Mouse (Mus musculus) right cerebral cortex, postnatal 10 days (tissue): Measurements from ENCODE around the gene Gm10382.
"Not testable (repeated sequence)": the region's sequence is repeated elsewhere in the genome, so short reads cannot be mapped to it uniquely, and the experiment has no call there.

Experiments used
- DNase-seq, 2 experiments: peaks; one replicate each; pipeline ENCODE4 v3.0.0; 2021; ENCODE audit warnings: low spot score in 2 of 2

Gm10382 gene

GRCm38 (mm10) chr5:125370950-125371693 lies 18.0 kb upstream of the Gm10382 start:
- no peak for DNase-seq

GRCm38 (mm10) chr5:125372027-125372426 lies 17.1 kb upstream of the Gm10382 start:
- DNase-seq, result no peak

- DNase-seq, result no peak
Measured at GRCm38 (mm10) chr5:125375871-125376270, 13.3 kb upstream of the Gm10382 start.

GRCm38 (mm10) chr5:125377214-125377613 lies 11.9 kb upstream of the Gm10382 start:
- no peak for DNase-seq

GRCm38 (mm10) chr5:125378919-125379318 lies 10.2 kb upstream of the Gm10382 start:
- no peak for DNase-seq

GRCm38 (mm10) chr5:125381954-125382672 lies 7.0 kb upstream of the Gm10382 start:
- no peak for DNase-seq

GRCm38 (mm10) chr5:125382673-125383558 lies 6.2 kb upstream of the Gm10382 start:
- DNase-seq, result peak; percentile 73 to 77

GRCm38 (mm10) chr5:125383637-125384420 lies 5.3 kb upstream of the Gm10382 start:
- DNase-seq, result no peak

- DNase-seq, result no peak
Measured at GRCm38 (mm10) chr5:125384512-125385214, 4.5 kb upstream of the Gm10382 start.

GRCm38 (mm10) chr5:125385215-125385940 lies 3.7 kb upstream of the Gm10382 start:
- DNase-seq, result no peak

- not testable (repeated sequence) for DNase-seq
Measured at GRCm38 (mm10) chr5:125387295-125387694, 1.8 kb upstream of the Gm10382 start.

- DNase-seq, result no peak
Measured at GRCm38 (mm10) chr5:125388358-125389092, 597 bp upstream of the Gm10382 start.

GRCm38 (mm10) chr5:125389579-125390441 lies 688 bp downstream of the Gm10382 start, which contains the start of gene Ubc:
Ubc (minus strand) TSS chr5:125390202.
- DNase-seq, result peak; percentile 88 to 90

- DNase-seq, result no peak
Measured at GRCm38 (mm10) chr5:125390906-125391477, 1.9 kb downstream of the Gm10382 start.

GRCm38 (mm10) chr5:125391609-125392008 lies 2.5 kb downstream of the Gm10382 start:
- peak; percentile 89 to 93 for DNase-seq

GRCm38 (mm10) chr5:125392176-125392575 lies 3.1 kb downstream of the Gm10382 start:
- DNase-seq, result not testable (repeated sequence)

- no peak for DNase-seq
Measured at GRCm38 (mm10) chr5:125392618-125392976, 3.5 kb downstream of the Gm10382 start.
